Mouse (Mus musculus) small intestine, adult 2 months (tissue): ENCODE measurements around the gene Ephb1. TPM values are rescaled to one million over a fixed set of nuclear protein-coding genes. Genes with fewer than 3 reads are reported as not detected.

Experiments
- H3K27ac ChIP-seq: fragments of 200-500 bp; 2 replicates; pipeline ENCODE4 v1.5.1; 2012; ENCODE audit warnings: low read depth, low read length, control low read depth, inconsistent platforms; ENCODE audit not compliant: insufficient read depth
- H3K27me3 ChIP-seq: fragments of 200-500 bp; 2 replicates; pipeline ENCODE4 v1.6.1; 2012; ENCODE audit warnings: mild to moderate bottlenecking, moderate library complexity, low read length, inconsistent platforms; ENCODE audit not compliant: control insufficient read depth, insufficient read depth
- H3K36me3 ChIP-seq: fragments of 200-500 bp; 2 replicates; pipeline ENCODE4 v1.6.1; 2012; ENCODE audit warnings: mild to moderate bottlenecking, low read length, control low read depth, inconsistent platforms; ENCODE audit not compliant: control insufficient read depth, insufficient read depth
- H3K4me1 ChIP-seq: fragments of 200-500 bp; 2 replicates; pipeline ENCODE4 v1.6.1; 2012; ENCODE audit warnings: low read length, inconsistent platforms, mixed read lengths; ENCODE audit not compliant: control insufficient read depth, insufficient read depth, insufficient read length
- H3K4me3 ChIP-seq: fragments of 200-500 bp; 2 replicates; pipeline ENCODE4 v1.5.1; 2012; ENCODE audit warnings: low read depth, mild to moderate bottlenecking, control low read depth, inconsistent platforms, low read length, moderate library complexity
- CTCF ChIP-seq: fragments of 200-500 bp; IDR thresholded peaks from 2 replicates; pipeline ENCODE4 v1.5.1; 2012; ENCODE audit warnings: low read depth, mild to moderate bottlenecking, control low read depth, inconsistent platforms, low read length, moderate library complexity, mixed read lengths; ENCODE audit not compliant: insufficient replicate concordance, insufficient read length; ENCODE audit errors: extremely low read depth
- POLR2A ChIP-seq: fragments of 200-500 bp; IDR thresholded peaks from 2 replicates; pipeline ENCODE4 v1.6.1; 2012; ENCODE audit warnings: low read depth, mild to moderate bottlenecking, control low read depth, inconsistent platforms, low read length, moderate library complexity
- WGBS: fragments of 180-500 bp; shearing (Covaris S2); methylation state at CpG from one replicate; pipeline ENCODE4 v1.1.7; 2018; 5-methylcytosine and 5-hydroxymethylcytosine counted together
- polyA plus RNA-seq: library from polyadenylated mRNA; depleted of rRNA; stranded (reverse); fragments of >200 nt; gene quantifications from 2 replicates; pipeline ENCODE4 v1.2.3, GENCODE M21; 2012

Gene Ephb1
- polyA plus RNA-seq, 1 experiment: 1.0 TPM

DNA sequence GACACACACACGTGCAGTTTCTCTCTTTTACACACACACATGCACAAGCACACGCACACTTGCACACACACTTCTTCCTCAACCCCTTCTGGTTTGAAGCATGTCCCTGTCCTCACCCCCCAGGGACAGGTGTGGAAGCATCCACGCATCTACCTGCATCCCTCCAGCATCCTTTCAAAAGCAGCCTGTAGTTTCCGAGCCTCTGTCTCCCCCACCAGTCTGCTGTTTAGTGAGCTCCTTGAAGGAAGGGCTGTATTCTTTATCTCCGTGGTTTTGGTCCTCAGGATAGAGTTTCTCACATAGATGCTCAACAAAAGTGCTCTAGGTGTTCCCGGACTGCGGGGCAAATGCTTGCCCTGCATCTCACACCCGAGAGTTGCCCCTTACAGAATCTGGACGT is 9.4 kb downstream of the Ephb1 start:
- H3K4me1 ChIP-seq: no peaks in the 10 kb centered on the region
- no peaks in the 10 kb centered on the region for H3K36me3 ChIP-seq
- no peaks in the 10 kb centered on the region for H3K27me3 ChIP-seq
- 74% methylated on average over 9 of the region's 9 CpGs for WGBS
- TF ChIP-seq POLR2A: no peak
- no peak for TF ChIP-seq CTCF
- no peak overlapping the region for H3K4me3 ChIP-seq
- no peak overlapping the region for H3K27ac ChIP-seq

DNA sequence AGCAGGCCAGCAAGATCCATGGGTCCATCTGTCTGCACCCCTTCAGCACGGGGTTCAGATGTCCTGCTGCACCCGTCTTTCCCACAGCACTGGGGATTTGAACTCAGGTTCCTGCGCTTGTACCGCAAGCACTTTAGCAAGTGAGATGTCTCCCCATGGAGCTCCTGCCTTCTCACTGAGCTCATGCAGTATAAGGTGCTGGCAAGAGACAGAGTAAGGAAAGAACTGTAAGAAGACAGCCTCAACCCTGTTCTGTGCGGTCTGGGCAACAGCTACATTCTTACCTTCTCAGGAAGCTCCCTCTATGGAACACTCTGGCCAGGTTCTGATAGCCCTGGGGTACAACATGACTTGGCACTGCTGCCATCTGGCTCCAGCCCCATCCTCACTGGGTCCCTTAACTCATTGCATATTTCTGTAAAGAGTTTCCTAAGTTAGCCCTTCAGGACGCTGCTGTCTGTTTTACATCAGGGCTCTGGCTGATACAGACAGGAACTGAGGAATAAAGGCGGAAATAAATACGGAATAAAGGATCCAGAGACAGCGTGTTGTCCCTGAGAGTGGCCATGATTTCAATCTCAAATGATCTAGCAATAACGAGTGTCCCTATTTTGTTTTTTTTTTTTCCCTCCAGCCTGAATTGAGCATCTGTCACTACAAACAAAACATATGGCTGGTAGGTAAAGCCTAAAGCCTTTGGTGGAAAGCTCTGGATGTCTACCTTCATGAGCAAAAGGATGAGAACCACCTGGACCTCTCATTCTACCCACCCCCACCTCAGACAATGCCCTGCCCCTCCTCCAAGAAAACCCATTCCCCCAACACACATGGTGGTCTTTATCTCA is 10.2 kb downstream of the Ephb1 start:
- H3K4me3 ChIP-seq: no peak overlapping the region
- no peak overlapping the region for H3K27ac ChIP-seq
- no peaks in the 10 kb centered on the region for H3K4me1 ChIP-seq
- no peaks in the 10 kb centered on the region for H3K27me3 ChIP-seq
- 81% methylated on average over 10 of the region's 10 CpGs for WGBS
- no peaks in the 10 kb centered on the region for H3K36me3 ChIP-seq
- no peak for TF ChIP-seq CTCF
- TF ChIP-seq POLR2A: no peak

DNA sequence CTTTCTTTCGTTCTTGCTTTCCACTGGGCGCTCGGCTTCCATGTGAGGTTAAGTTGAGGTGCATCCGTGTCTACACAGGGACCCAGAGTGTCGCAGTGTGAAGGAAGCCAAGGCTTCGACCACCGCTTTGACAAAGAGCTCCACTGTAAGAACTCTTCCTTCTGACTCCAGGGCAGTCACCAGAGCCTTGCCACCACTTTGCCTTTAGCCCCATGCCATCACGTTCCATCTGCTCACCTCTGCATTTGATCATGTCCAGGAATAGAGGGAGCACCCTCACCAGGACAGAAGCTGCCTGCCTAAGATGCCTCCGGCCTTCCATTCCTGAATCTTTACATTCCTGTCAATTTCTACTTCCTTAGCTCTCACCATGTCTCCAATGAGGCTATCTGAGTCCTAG is 11.4 kb downstream of the Ephb1 start:
- Histone ChIP-seq H3K4me3 (no peak overlapping the region), H3K36me3 (no peaks in the 10 kb centered on the region), H3K27me3 (no peaks in the 10 kb centered on the region), H3K4me1 (no peaks in the 10 kb centered on the region), H3K27ac (no peak overlapping the region)
- WGBS: 90% methylated on average over 9 of the region's 9 CpGs
- TF ChIP-seq CTCF (no peak), POLR2A (no peak)

DNA sequence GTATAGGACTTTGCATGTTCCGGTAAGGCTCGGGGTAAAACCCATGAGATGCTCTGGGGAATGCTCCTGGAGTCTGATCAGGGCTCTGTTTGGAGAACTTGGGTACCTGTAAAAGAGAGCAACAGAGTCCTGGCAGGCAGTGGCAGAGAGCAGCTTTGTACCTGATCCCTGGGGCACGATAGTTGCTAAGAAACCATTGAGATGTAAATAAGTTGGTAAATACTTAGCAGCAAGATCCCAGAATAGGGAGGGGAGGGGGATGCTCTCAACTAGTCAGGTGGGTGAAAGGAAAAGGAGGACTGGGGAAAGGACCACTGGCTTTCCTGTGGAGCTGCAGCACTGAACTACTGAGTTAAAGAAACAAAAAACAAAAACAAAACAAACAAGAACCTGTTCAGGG is 12.5 kb downstream of the Ephb1 start:
- no peaks in the 10 kb centered on the region for H3K36me3 ChIP-seq
- WGBS: 35% methylated on average over 3 of the region's 3 CpGs
- H3K27me3 ChIP-seq: no peaks in the 10 kb centered on the region
- H3K4me3 ChIP-seq: no peak overlapping the region
- no peaks in the 10 kb centered on the region for H3K4me1 ChIP-seq
- TF ChIP-seq POLR2A: no peak
- TF ChIP-seq CTCF: no peak
- H3K27ac ChIP-seq: no peak overlapping the region

DNA sequence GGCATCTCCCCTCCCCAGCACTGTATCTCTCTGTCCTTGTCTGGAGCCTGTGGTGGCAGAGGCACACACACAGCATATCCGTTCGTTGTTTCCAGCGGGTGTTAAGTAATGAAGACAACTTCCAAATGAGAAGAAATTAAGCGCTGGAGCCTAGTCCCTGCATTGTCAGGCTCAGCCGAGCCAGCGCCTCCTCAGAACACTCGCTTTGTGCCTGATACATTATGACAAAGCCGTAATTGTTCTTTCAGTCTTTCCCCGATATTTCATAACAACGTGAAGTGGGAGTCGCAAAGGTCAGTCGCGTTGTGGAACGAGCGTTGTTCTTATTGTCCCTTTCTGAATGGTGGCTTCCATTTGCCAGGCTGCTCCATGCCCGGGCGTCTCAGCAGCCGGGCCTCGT is 13.7 kb downstream of the Ephb1 start:
- Histone ChIP-seq H3K27me3 (no peaks in the 10 kb centered on the region), H3K27ac (no peak overlapping the region), H3K4me3 (no peak overlapping the region), H3K4me1 (no peaks in the 10 kb centered on the region), H3K36me3 (no peaks in the 10 kb centered on the region)
- 83% methylated on average over 19 of the region's 19 CpGs for WGBS
- TF ChIP-seq POLR2A (no peak), CTCF (no peak)

DNA sequence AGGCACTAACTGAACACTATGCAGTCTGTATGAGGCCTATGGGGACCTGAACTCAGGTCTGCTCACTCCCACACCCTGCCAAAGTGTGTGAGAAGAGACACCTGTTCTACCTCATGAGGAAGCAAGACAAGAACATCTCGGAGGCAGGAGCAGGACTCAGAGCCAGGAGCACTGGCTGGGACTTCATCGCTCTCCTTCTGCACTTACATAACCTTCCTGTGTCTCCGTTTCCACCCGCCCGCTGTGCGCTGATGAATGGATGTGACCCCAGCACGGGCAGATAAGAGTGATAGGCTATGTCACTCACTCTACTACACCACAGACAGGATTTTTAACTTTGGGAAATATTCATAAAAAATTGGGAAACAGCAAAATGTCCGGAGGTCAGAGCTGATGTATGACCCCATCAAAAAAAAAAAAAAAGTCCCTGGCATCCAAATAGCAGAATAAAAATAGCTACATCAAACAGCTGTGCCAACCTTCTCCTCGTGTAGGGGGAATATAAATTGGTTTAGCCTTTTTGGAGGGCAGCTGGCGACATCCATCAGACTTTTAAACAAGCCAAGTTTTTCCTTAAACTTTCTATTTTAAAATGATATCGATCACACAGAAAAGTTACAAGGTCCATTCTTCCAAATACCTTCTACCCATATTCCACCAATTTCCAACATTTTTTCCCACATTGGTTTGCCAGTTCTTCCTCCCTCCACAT is 18.8 kb downstream of the Ephb1 start:
- Histone ChIP-seq H3K4me1 (no peaks in the 10 kb centered on the region), H3K4me3 (no peak overlapping the region), H3K27me3 (no peaks in the 10 kb centered on the region), H3K36me3 (no peaks in the 10 kb centered on the region), H3K27ac (no peak overlapping the region)
- WGBS: 64% methylated on average over 11 of the region's 11 CpGs
- TF ChIP-seq CTCF (no peak), POLR2A (no peak)
